Mouse (Mus musculus) kidney, adult 8-10 months (tissue): Measurements from ENCODE around the gene Etv2.

ENCODE experiments used
- DNase-seq, 2 experiments: peaks; one replicate each; pipeline ENCODE4 v3.0.0; 2022

Gene Etv2

DNA sequence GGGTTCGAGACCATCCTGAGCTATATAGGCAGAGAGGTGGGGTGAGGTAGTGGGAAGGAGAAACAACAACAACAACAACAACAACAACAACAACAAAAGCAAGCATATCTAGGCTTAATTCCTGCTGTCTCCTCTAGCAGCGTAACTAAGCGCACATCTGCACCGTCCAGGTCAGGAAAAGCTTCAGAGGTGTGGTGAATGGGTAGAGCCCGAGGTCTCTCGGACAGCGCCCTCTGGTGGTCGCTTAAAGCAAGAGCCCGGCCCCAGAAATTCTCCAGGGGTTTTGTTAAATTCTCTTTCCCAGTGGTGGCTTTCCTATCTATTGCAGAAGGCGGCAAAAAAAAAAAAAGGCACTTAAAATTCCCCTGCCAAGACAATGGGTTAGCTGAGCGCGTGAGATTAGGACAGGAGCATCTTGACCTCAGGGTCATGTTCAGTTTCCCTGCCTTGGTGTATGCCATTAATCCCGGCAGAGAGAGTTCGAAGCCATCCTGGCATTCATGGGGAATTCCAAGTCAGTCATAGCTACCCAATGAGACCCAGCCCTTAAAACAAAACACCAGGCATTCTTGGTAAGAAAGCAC lies 22.0 kb downstream of the Etv2 start:
- peak; percentile 54 to 77 for DNase-seq

DNA sequence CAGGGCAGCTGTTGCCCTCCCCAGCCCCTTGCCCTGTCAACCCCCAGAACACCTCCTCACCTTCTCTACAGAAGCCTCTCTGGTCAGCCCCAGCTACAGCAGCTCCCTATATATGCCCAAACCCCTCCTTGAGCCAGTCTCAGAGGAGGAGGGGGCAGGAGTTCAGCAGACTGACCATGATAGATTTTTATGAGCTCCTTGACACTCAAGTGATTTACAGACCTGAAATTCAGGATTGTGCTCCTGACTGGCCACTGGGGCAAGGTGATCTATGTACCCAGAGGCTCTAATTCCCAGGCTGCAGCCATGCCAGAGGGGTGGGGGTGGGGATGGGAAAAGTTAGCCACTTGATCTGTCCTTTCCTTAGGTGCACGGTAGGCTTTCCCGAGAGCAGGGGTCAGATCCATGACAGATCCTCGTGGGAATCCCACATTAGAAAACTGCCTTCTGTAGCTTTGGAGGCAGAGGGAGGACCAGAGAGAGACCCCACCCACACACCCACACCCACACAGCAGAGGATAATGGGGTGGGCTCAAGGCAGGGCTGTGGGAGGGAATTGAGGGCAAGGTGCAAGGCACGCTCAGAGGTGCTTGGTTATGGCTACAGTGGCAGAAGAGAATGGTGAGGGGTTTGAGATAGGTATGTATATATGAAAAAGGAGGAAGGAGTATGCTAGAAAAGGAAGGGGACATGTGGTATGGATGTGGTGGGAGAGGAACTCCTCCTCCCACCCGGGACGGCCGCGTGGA lies 22.8 kb downstream of the Etv2 start, which contains the start of gene Upk1a:
Gene Upk1a, minus strand, starts transcription at position 194 of the 749 bp plus-strand sequence.
- no peak for DNase-seq

DNA sequence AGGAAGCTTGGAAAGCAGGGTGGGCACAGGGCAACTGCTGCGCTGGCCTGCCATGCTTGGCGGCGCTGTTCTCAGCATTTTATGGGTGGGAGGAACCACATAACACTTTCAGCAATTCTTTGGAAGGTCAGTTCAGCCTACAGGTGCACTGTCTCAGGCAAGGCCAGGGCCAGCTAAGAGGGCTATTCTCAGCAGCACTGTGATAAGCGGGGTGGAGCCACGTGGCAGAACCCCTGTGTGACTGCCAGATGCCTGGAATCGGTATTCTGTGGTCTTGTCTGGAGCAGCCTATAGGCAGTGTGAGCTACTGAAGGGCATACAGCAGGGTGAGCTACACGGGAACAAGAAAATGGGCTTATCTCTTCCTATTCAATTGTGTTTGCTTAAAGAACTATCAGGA lies 25.6 kb downstream of the Etv2 start:
- no peak for DNase-seq

DNA sequence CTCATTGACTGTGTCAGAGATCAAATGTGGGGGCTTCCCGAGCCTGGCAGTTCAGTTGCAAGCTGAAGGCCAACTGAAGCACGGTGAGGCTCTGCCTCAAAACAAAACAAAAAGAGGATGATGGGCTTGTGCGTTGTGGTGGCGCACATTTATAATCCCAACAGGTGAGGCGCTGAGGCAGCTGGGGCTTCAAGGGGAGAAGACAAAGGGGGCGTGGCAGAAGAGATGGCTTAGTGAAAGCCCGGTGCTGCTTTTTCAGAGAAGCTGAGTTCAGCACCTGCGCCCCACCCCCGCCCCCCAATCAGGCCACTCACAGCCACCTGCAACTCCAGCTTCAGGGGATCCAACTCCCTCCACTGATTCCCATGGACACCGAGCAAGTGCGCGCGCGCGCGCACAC lies 27.2 kb downstream of the Etv2 start:
- no peak for DNase-seq

DNA sequence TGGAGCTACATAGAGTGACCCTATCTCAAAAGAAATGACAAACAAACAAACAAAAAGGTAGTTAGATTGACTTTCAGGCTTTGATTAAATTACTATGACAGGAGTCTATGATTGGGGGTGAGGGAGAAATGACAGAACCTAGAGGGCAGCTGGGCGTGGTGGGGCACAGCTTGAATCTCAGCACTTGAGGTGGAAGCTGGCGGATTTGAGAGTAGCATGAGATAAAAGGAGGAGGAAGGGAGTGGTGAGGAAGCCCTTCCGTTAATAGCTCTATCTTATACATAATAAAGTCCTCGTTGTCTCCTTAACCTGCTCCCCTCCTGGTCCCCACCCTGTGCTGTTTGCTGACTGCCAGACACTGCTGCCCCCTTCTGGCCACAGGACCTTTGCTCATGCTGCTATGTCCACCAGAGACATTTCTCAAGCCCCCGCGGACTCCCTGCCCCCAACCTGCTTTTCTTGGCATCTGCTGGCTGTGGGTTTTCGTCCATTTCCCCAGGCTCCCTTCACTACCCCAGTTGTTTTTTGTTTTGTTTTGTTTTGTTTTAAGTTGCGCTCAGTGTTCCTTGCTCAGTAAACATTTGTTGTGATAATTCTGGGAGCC lies 27.8 kb downstream of the Etv2 start:
- peak in 1 of 2 experiments; percentile 62 for DNase-seq

DNA sequence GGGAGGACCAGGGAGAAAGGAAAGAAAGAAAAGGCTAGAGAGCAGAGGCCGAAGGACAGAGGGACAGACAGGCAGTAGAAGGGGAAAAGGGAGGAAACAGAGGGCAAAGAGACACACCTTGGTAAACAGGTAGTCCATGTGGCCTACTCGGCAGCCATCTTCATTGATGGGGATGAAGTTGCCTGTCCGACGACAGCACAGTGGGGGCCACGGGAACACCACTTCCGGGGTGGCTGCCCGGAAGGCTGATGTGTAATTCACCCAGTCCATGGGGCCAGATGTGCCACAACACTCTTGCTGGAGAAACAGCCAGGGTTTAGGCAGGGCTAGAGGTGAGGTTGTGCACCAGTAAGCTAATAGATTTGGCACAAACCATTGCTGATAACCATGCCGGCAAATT lies 30.7 kb downstream of the Etv2 start:
- DNase-seq, result no peak

DNA sequence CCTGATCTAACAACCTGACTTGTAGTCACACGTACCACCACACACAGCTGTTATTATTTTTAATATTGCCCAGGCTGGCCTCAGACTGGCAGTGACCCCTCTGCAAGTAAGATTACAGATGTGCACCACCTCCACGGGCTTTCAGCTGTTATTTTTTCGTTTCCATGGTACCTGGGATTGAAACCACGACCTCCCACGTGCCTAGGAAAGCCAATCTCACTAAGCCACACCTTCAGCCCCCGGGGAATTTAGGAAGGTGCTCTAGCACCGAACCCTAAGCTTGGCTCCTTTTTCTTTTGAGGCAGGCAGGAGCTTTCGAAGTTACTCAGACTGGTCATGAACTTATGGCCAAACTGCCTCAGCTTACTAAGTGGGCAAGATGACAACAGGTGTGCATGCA lies 31.2 kb downstream of the Etv2 start:
- DNase-seq, result no peak

DNA sequence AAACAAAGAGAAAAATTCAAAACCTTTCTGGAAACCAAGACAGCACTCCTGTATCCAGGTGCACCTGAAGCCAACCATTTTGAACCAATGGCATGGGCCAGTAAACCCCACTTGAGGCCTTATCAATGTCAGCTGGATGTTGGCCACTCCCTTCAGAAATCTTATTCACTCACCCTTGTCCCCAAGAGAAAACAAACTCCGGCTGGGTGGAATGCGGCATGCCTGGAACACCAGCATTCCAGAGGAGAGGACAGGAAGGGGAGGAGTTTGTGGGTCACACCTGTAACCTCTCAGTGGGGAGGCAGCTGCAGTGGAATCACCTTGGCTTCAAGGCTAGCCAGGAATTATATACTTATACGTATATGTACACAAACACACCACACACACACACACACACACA lies 33.1 kb downstream of the Etv2 start:
- DNase-seq, result peak; percentile 58 to 84

DNA sequence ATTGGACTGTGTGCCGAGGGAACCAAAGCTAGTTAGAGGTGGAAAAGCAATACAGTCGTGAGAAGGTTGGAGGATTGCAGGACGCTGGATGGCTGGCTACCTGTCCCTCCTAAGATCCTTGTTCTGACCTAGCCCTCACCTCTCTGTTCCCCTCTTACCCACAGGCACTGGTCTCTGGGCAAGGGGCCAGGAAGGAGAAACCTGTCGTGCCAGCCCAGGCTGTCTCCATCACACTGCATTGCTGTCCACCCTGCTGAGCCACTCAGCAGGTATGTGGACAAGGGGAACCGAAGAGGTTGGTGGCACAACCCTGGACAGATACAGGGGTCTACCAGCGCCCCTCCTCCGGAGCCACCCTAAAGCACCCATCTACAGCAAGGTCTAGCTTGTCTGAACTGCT lies 35.0 kb downstream of the Etv2 start:
- DNase-seq, result peak; percentile 53 to 66

DNA sequence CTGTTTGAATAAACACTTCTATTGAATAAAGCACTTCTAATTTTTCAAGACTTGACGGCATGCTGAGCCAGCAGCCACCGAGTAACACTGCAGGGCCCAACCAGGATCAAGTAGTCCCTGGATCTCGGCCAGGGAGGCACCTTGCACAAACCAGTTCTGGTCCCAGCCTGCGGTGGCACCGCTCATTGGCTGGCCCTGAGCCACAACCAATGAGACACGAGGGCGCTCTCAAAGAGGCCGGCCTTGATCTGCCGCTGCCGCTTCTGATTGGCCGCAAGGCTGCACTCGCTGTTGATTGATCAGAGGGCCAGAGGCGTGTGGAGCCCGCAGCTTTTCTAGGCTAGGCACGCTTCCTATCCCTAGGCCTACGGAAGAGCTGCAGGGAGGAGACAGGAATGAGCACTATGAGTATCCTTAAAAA lies 35.7 kb downstream of the Etv2 start:
- DNase-seq, result peak; percentile 97

DNA sequence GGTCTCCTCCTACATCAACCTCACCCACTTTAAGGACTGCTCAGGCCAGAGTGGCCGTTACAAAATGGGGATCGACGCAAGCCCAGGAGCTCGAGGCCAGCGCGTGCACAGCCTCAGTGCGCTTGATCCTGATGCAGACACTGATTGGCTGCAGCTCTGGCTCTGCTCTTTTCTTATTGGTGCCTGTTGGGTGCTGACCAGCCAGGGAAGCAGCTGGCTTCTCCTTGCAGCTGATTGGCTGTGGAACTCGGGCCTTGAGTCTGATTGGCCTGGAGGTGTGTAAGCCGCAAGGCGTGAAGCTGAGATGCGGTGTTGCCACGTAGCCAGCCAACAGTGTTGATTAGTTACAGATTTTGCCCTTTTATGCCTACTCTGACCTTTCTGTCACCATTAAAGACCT lies 36.9 kb downstream of the Etv2 start, which contains the start of gene Zbtb32:
Gene Zbtb32, minus strand, starts transcription at position 124 of the 400 bp plus-strand sequence.
- no peak for DNase-seq

DNA sequence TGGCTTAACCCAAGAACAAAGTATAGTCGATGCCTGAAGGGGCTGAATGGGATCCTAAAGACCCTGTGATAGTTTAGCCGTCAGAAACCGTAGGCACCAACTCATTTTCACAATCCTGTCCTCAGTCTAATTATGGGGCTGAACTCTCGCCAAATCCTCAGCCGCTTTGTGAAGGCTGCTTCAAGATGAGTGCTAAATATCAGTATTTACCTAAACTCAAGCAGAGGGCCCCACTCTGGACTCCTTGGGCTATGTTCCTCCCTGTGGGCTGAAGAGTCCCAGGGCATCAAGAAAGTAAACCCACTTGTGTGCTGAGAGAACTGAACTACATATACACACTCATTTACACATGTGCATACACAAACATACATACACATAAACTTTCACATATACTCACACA lies 38.8 kb downstream of the Etv2 start:
- no peak for DNase-seq

DNA sequence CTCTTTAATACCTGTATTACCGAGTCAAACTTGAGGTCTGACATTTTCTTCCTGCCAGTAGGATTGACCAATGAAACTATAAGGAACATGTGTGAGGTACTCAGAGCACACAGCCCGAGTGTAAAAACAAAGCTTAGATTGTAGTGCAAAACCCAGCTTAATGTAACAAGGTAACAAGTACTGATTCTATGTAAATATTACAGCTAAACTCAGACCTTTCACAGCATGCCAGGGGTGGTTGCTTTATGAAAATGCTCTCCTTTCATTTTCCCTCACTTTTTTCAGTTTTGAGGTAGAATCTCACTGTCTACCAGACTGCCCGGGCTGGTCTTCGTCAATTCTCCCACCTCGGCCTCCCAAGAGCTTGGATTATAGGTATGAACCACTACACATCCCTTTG lies 39.6 kb downstream of the Etv2 start:
- no peak for DNase-seq

DNA sequence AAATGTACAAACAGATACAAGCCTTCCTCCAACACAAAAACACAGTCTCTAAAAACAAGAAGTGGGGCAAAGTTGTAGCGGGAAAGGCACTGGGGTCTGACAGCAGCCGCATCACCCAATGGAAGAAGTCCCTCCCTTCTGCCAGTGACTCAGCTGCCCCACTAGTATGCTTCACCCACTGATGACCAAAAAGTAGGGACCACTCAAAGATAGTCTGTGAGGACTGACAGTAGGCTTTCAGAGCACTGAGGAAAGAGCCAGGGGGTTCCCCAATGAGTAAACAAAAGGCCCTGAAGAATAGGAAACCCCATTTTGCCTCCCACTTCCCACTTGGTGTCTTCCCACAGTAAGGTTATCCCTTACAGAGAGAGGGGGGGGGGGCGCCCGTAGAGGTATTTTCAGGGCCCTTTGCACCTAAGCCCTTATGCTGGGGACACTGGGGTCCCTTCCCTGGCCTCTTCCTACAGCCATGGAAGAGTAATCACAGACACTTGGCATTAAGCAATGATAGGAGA lies 41.1 kb downstream of the Etv2 start:
- DNase-seq, result no peak

DNA sequence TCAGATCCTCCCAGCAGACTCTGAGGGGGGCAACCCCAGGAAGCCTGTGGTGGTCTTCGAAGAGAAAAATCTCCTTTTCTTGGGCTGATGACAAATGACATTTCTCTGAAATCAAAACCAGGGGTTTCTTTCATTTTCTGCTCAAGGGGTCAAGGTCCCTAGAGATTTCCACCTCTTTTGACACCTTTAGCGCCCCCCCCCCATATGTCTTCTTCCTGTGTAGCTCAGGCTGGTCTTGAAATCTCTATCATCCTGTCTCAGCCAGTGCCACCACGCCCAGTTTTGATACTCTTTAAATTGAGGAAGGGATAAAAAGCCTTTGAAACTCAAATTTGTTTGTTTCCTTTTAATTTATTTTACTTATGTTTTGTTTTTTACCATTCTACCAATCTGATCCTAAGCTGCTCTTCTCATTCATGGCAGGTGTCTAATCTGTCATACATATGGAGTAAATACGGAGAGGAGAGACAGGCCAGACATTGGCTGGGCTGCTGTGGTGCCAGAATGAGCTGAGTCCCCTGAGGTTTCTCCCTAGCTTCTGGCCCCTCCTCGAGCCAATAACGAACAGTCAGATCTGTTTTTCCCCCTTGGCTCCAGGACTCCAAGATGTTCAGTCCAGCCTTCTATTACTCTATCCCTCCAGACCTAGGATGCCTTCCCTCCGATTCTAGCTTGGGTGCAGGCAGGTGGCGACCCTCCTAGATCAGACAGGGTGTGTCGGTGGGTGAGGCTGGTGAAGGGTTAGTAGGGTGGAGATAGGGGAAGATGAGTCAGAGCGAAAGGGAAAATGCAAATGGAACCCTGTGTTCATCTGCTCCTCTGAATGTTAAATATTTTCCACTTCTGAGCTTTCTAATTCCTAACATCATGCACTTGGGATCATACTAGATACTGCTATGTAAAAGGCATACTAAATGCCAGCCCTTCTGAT lies 41.8 kb downstream of the Etv2 start:
- no peak for DNase-seq

DNA sequence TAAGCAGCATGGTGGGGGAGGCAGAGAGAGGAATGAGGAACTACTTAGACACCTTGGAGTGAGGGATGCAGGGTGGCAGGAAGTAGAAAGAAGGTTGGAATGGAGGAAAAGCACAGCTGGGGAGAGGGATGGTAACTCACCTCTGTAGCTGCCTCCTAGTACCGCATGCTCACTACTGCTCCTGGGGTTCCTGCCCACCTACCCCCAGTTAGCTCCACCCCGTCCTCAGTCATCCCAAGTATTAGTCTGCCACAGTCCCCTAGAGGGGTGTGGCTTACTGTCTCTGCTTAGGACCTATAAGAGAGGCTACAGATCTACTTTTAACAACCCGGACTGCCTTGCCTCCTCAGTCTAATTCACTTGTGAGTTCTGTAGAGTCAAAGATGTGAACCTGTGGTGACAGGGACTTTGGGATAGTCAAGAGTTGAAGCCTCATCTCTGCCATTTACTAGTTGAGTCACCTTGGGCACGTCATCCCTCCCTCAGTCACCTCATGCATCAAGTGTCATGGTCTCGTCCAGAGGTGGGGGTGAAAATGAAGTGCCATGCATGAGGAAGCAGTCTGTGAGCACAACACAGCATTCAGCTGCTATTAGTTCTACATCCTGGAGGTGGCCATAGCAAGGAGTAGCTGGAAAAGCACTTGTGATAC lies 42.8 kb downstream of the Etv2 start:
- no peak for DNase-seq

DNA sequence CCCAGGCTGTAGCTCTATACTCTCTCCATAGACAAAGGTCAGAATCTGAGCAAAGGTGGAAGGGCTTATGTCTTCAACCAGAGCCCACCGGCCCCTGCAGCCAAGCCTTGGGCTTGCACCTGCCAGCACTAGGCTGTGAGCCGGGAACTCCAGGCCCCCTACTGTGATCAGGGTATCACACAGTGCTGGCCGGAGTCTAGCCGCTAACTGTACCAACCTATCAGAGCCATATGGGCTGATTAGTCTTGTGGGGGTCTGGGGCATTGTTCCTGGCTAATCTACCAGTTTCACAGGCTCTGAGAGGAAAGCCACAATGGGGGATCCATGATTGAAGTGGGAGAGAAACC lies 44.1 kb downstream of the Etv2 start:
- DNase-seq, result no peak

DNA sequence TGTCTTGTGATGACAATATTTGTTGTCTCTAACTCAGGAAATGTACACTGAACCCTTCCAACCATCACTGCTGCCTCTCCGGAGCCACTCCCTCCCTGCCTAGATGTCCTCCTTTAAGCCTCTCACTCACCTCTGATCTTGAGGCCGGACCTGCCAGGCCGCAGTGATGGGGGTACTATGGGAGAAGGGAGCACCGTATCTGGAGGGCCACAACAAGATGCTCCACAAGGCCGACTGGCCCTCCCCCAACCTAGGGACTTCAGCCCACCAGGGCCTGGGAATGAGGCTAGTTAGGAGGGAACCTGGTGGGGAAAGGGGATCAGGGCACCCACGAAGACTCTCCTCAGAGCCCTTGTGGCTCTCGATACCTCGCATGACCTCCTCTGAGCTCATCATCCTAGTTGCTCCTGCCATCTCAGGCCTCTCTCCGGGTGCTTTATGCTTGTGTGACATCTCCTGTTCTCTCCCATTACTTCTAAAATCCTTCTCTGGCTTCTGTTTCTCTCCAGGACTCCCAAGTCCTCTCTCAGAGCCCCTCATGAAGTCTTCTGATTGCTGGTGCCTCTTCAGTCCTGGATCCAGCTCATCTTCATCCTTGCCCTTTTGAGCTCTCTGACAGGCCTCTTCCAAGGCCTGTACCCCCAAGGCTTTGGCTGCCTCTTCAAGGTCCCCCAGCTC lies 44.6 kb downstream of the Etv2 start:
- no peak for DNase-seq

DNA sequence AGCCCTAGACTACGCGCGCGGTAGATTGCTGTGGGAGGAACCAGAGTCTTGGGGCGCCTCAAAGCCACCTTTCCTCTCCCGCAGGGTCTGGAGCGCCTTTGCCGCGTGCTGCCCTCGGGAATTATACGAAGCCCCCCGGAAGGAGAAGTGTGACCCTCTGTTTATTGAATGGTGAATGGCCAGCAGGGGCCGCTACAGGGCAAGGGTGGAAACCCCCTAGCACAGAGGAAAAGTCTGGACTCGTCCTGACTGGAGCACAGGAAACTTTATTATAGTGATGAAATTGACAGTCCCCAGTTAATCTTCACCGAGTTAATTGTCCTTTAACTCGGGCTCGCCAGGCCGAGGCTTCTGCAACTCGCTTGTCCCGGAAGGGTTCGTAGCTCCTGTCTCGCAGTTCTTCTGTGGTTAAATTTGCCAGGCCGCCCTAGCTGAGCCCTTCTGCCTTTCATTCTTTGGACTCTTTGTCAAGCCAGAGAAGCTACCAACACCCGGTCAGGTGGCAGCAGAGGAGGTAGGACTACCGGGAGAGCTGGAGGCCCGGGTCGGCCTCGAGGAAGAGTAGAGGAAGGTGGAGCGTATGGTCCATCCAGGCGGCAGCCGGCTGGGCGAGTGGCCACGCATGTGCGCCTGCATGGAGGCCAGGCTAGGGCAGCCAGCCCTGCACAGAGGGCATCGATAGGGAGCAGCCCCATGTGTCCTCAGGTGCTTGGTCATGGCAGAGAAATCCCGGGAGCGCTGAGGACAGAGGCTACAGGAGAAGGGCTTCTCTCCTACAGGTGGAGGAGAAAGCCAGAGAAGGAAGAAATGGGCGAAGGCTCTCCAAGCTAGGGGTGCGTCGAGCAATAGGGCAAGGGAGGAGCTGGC lies 46.0 kb downstream of the Etv2 start:
- peak; percentile 86 to 91 for DNase-seq

DNA sequence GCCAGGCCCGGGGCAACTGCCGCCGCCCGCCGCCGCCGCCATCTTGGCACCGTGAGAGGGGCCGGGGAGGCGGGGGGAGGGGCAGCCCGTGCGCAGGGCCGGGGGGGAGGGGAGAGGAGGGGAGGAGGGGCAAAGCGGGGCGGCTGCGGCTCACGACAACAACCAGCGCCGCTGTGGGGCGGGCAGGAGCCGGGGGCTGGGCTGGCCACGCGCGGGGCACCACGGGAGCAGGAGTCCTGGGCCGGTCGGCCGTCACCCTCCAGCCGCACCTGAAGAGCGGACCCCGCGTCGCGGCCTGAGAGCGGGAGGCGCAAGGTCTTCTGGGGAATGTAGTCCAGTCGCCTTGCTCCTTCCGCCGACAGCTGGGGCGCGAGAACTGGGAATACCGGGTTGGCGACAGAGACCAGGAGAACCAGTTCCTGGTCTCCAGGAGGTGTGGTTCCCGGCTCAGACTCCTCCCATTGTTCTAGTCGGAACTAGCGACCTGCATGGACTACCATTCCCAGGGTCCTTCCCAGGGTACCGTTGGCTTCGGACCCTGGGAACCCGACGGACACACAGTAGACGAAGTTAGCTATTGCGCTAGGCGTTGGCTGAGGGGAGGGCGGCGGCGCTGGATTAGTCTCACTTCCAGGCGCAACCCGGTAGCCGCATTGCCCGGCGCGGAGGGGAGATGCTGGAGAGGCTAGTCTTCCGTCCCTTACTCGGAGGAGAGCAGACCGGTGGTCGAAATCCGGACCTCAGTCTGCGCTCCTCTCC lies 46.8 kb downstream of the Etv2 start, which contains the start of gene Kmt2b:
Gene Kmt2b, minus strand, starts transcription at position 51 of the 759 bp plus-strand sequence.
- DNase-seq, result peak; percentile 97 to 99
